Mouse (Mus musculus) left cerebral cortex, postnatal 10 days (tissue): Measurements from ENCODE around the gene Znhit1. TPM values are rescaled to one million over a fixed set of nuclear protein-coding genes. Genes with fewer than 3 reads are reported as not detected.

ENCODE experiments used
- DNase-seq, 2 experiments: peaks; one replicate each; pipeline ENCODE4 v3.0.0; 2021 to 2022; ENCODE audit warnings: low spot score in 2 of 2, mixed read lengths in 1 of 2; ENCODE audit errors: extremely low spot score in 1 of 2
- intact Hi-C: fragments of 180-260 bp; cut with DNase I; formaldehyde crosslinking; loops from one replicate; pipeline ENCODE4 v1.15.1; 2025
- microRNA-seq: library from miRNA; unstranded; fragments of <30 nt; microRNA quantifications from one replicate; pipeline ENCODE4 v1.2.0, GENCODE M21; 2022
- total RNA-seq, 2 experiments: library from RNA; stranded (reverse); gene quantifications; 2 replicates each; pipeline ENCODE4 v1.2.3; 2021

Znhit1 gene
- total RNA-seq, 2 experiments from 2014 or later: 77.5 to 84.5 TPM

DNA sequence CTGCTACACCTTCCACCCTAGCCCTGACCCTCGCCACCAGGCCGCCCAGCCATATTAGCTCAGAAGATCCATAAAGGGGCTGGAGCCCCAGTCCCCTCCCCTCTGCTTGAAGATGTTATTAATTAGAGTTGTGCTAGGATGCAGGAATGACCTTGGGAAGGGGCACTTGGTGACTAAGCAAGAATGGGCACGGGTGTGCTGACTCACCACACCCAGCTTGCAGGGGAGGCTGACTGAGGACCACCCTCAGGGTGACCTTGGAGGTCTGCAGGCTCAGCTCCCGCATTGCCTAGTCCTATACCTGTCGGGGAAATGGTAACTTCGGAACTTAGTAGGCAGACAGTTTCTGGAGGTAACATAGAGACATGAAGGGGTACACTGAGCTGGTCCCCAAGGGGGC is 53.9 kb downstream of the Znhit1 start:
- DNase-seq: no peak
- intact Hi-C loops: loop anchor here (5.0 kb wide), 2 partner anchors 78 to 178 kb away; no protein-coding TSS in a partner anchor

- intact Hi-C loops: loop anchor here (5.0 kb wide), 2 partner anchors 79 to 179 kb away; no protein-coding TSS in a partner anchor
- no peak for DNase-seq
These were observed 54.9 kb downstream of the Znhit1 start for GRCm38 (mm10) chr5:136932956-136933355.

Small RNAs within 50 kb of the gene (microRNA-seq; reads per million reads assigned to microRNA genes)
- 449 reads per million, percentile 70 among the genes with 10 or more reads in this experiment for gene Mir702

Other genes with a start within 250 kb of the Znhit1 start
- gene Col26a1, start 104.8 kb downstream of the Znhit1 start, total RNA-seq: 10 to 100 TPM; 24.8 to 25.3 TPM
- gene Ift22, start 79.9 kb downstream of the Znhit1 start, total RNA-seq: 10 to 100 TPM; 88.2 to 88.9 TPM
- gene Fis1, start 34.7 kb downstream of the Znhit1 start, total RNA-seq: 100 to 1,000 TPM; 226 to 227 TPM
- gene Cldn15, start 21.4 kb downstream of the Znhit1 start, total RNA-seq: not detected
- gene Plod3, start 1.0 kb downstream of the Znhit1 start, total RNA-seq: 10 to 100 TPM; 32.5 to 39.6 TPM
- gene Vgf, start 38.4 kb upstream of the Znhit1 start, total RNA-seq: 100 to 1,000 TPM; 200 to 207 TPM
- gene Ap1s1, start 58.1 kb upstream of the Znhit1 start, total RNA-seq: 100 to 1,000 TPM; 228 to 230 TPM
- under 1 TPM; 0.71 to 0.97 TPM for gene Serpine1, start 84.2 kb upstream of the Znhit1 start, total RNA-seq
- 1 to 10 TPM; 3.0 to 3.9 TPM for gene Trim56, start 128.2 kb upstream of the Znhit1 start, total RNA-seq
- gene Muc3, start 161.3 kb upstream of the Znhit1 start, total RNA-seq: not detected
- gene Muc3a, start 224.4 kb upstream of the Znhit1 start, total RNA-seq: 1 to 10 TPM; 2.7 to 3.8 TPM